Mouse (Mus musculus) erythroblast, embryonic 14.5 days (primary cell): ENCODE results near the gene Cys1.

Experiments
- GATA1 ChIP-seq: IDR thresholded peaks from 2 replicates; pipeline ENCODE4 v1.6.1; 2012; ENCODE audit warnings: low read length, inconsistent platforms, mixed read lengths
- TAL1 ChIP-seq: IDR thresholded peaks from 3 replicates; pipeline ENCODE4 v1.6.1; 2012; ENCODE audit warnings: low read length, inconsistent platforms, mixed read lengths

DNA sequence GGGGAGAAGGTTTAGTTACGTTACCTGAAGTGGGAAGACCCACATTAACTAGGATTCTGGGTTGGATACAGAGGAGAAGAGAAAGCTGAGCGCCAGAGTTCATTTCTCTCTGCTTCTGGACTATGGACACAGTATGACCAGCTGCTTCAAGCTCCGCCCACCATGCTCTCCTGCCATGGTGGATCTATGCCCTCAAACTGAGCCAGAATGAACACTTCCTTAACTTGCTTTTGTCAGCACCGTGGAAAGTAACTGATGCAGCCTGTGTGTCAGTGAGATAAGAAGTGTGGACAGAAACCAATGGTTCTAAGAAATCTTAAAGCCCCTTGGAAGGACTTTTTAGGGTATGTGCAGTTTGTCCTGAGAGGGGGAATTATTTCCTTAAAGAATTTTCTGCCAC is 22.6 kb downstream of the Cys1 start:
- TF ChIP-seq GATA1 (no peak), TAL1 (no peak)
